Mouse (Mus musculus): Measurements from ENCODE around the gene Mapk7.

DNA sequence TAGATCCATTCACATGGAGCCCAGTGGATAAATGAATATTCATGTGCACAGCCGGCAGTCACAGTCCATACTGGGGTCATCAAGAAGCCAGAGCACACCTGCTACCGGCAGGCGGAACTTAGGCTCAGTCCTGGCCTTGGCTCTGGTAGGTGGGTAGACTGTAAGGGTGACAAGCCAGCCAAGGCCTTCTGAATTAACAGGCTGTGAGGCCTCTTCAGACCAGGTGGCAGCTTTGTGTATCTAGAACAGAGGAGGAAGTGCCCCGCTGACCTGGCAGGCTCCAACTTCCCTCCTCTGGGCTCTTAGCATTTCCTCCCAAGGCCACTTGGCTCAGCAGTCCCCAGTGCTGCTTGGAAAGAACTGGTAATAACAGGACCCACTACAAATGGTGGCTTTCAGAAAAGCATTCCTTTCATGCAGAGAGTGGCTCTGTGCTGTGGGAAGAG lies 35.1 kb upstream of the Mapk7 start:
- no peak for TF ChIP-seq POLR2A (IDR thresholded peaks at IDR 0.05; ENCODE audit: low read depth, low read length)
- no peak for TF ChIP-seq CTCF (IDR thresholded peaks at IDR 0.05; ENCODE audit: extremely low read depth, insufficient read length, insufficient replicate concordance, low read depth, low read length)

All from small intestine, adult 2 months (tissue).